Mouse (Mus musculus): Measurements from ENCODE around the gene Retnlg.

DNA sequence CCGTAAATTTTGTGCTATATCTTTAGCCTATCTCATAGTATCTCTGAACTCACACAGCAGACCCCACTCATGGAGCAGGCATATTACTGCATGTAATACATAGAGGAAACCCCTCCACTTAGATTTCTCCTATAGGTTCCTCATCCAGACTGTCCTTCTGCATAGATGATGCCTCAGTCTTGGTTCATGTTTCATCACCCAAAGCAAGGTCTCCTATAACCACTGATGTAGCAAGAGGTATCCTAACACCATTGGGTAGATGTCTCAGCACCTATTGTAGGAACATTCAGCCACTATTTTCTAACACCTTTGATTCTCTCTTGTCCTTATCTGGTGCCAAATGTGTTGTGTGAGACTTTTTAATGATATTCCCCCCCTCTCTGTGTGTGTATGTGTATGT lies 667 bp upstream of the Retnlg start:
- no peak for TF ChIP-seq POLR2A (IDR thresholded peaks at IDR 0.05; ENCODE audit: borderline replicate concordance, control insufficient read depth, low read depth, low read length)
- no peak for TF ChIP-seq CTCF (IDR thresholded peaks at IDR 0.05; ENCODE audit: control insufficient read depth, insufficient read depth, low read length)

Data from bone marrow, adult 2 months (tissue).